Mouse (Mus musculus) kidney, embryonic 16.5 days (tissue): ENCODE measurements around the gene Arhgap35. TPM values are rescaled to one million over a fixed set of nuclear protein-coding genes. Genes with fewer than 3 reads are reported as not detected.
A peak's percentile ranks its signal among the peaks of the same experiment; 100 is the strongest.

Source experiments
- ATAC-seq: fragments of 200-750 bp; cut with Nextera tagmentation; 2 replicates; pipeline ENCODE4 v1.8.0; 2017; ENCODE audit warnings: moderate TSS enrichment; ENCODE audit not compliant: low FRiP score, low TSS enrichment
- H3K27ac ChIP-seq: fragments of 300-500 bp; sonication (generic); 2 replicates; pipeline ENCODE4 v1.5.1; 2014; ENCODE audit warnings: low read length
- H3K27me3 ChIP-seq: fragments of 300-500 bp; sonication (generic); 2 replicates; pipeline ENCODE4 v1.6.1; 2014; ENCODE audit warnings: low read length, control low read depth, mixed read lengths; ENCODE audit not compliant: insufficient read depth
- H3K36me3 ChIP-seq: fragments of 300-500 bp; sonication (generic); 2 replicates; pipeline ENCODE4 v1.6.1; 2014; ENCODE audit warnings: low read length, control low read depth, mixed read lengths; ENCODE audit not compliant: insufficient read depth
- H3K4me1 ChIP-seq: fragments of 300-500 bp; sonication (generic); 2 replicates; pipeline ENCODE4 v1.6.1; 2014; ENCODE audit warnings: low read length, control low read depth, mixed read lengths; ENCODE audit not compliant: insufficient read depth
- H3K4me2 ChIP-seq: fragments of 300-500 bp; sonication (generic); replicated peaks from 2 replicates; pipeline ENCODE4 v1.6.1; 2014; ENCODE audit warnings: low read depth, low read length
- H3K4me3 ChIP-seq: fragments of 300-500 bp; sonication (generic); 2 replicates; pipeline ENCODE4 v1.5.1; 2014; ENCODE audit warnings: mild to moderate bottlenecking, low read length
- H3K9ac ChIP-seq: fragments of 300-500 bp; sonication (generic); replicated peaks from 2 replicates; pipeline ENCODE4 v1.6.1; 2014; ENCODE audit warnings: low read length
- H3K9me3 ChIP-seq: fragments of 300-500 bp; sonication (generic); 2 replicates; pipeline ENCODE4 v1.6.1; 2016; ENCODE audit warnings: low read length, control low read depth
- WGBS: fragments of 180-500 bp; shearing (Covaris S2); extraction: QIAGEN DNeasy Blood & Tissue Kit; methylation state at CpG from one replicate; pipeline ENCODE4 v1.1.7; 2014; 5-methylcytosine and 5-hydroxymethylcytosine counted together
- polyA plus RNA-seq: library from polyadenylated mRNA; unstranded; fragments of >200 nt; fragmentation: Nextera tagmentation; extraction: Ambion mirVana; gene quantifications from 2 replicates; pipeline ENCODE4 v1.2.1, GENCODE M21; 2015

Gene Arhgap35
- polyA plus RNA-seq, 1 experiment from 2014 or later = 17.3 TPM

GRCm38 (mm10) chr7:16628096-16628771, 13.4 kb upstream of the Arhgap35 start:
- no peaks in the 10 kb centered on the region for H3K27me3 ChIP-seq
- WGBS = 30% methylated on average over 12 of the region's 12 CpGs
- ATAC-seq = peak; percentile 46; the same call in 1 of the 2 replicates
- no peak overlapping the region for H3K27ac ChIP-seq
- H3K36me3 ChIP-seq = no peaks in the 10 kb centered on the region
- peaks cover 3% of the 10 kb centered on the region; the same call in 1 of the 2 replicates for H3K9me3 ChIP-seq
- no peak overlapping the region for H3K4me3 ChIP-seq
- H3K4me2 ChIP-seq = no peak overlapping the region
- no peaks in the 10 kb centered on the region for H3K4me1 ChIP-seq
- no peak overlapping the region for H3K9ac ChIP-seq

GRCm38 (mm10) chr7:16623687-16624086, 8.9 kb upstream of the Arhgap35 start:
- 0 out of 2 replicates have a peak, but pooled peaks cover 2% of the 10 kb centered on the region for H3K4me1 ChIP-seq
- H3K4me2 ChIP-seq = no peak overlapping the region
- ATAC-seq = no peak
- H3K4me3 ChIP-seq = no peak overlapping the region
- H3K36me3 ChIP-seq = no peaks in the 10 kb centered on the region
- no peak overlapping the region for H3K27ac ChIP-seq
- no peak overlapping the region for H3K9ac ChIP-seq
- no peaks in the 10 kb centered on the region for H3K27me3 ChIP-seq
- 0 out of 2 replicates have a peak, but pooled peaks cover 3% of the 10 kb centered on the region for H3K9me3 ChIP-seq

- Histone ChIP-seq H3K27ac (no peak overlapping the region), H3K4me3 (no peak overlapping the region), H3K4me2 (no peak overlapping the region), H3K4me1 (peaks cover 7% of the 10 kb centered on the region), H3K36me3 (no peaks in the 10 kb centered on the region), H3K9me3 (0 out of 2 replicates have a peak, but pooled peaks cover 3% of the 10 kb centered on the region), H3K9ac (no peak overlapping the region), H3K27me3 (no peaks in the 10 kb centered on the region)
- ATAC-seq = no peak
- 34% methylated on average over 4 of the region's 4 CpGs for WGBS
Observed at GRCm38 (mm10) chr7:16623131-16623530, 8.3 kb upstream of the Arhgap35 start.

- Histone ChIP-seq H3K4me3 (no peak overlapping the region), H3K27ac (no peak overlapping the region), H3K4me2 (no peak overlapping the region), H3K4me1 (peaks cover 16% of the 10 kb centered on the region), H3K36me3 (no peaks in the 10 kb centered on the region), H3K27me3 (no peaks in the 10 kb centered on the region), H3K9me3 (0 out of 2 replicates have a peak, but pooled peaks cover 3% of the 10 kb centered on the region), H3K9ac (no peak overlapping the region)
- WGBS = 62% methylated on average over 8 of the region's 8 CpGs
- no peak for ATAC-seq
Observed at GRCm38 (mm10) chr7:16621066-16621622, 6.4 kb upstream of the Arhgap35 start.

GRCm38 (mm10) chr7:16618661-16619211, 3.9 kb upstream of the Arhgap35 start:
- Histone ChIP-seq H3K4me1 (peaks cover 23% of the 10 kb centered on the region), H3K9me3 (0 out of 2 replicates have a peak, but pooled peaks cover 3% of the 10 kb centered on the region), H3K27me3 (no peaks in the 10 kb centered on the region), H3K27ac (peak overlapping the region; percentile 85), H3K36me3 (no peaks in the 10 kb centered on the region), H3K9ac (peak overlapping the region; percentile 54), H3K4me3 (peak overlapping the region; percentile 39), H3K4me2 (peak overlapping the region; percentile 57)
- no peak for ATAC-seq
- under 1% methylated on average over 30 of the region's 30 CpGs for WGBS

GRCm38 (mm10) chr7:16617045-16617444, 2.3 kb upstream of the Arhgap35 start:
- no peaks in the 10 kb centered on the region for H3K36me3 ChIP-seq
- H3K4me2 ChIP-seq = no peak overlapping the region
- no peak overlapping the region for H3K27ac ChIP-seq
- ATAC-seq = no peak
- WGBS = 19% methylated on average over 2 of the region's 2 CpGs
- H3K27me3 ChIP-seq = no peaks in the 10 kb centered on the region
- H3K9ac ChIP-seq = no peak overlapping the region
- H3K4me1 ChIP-seq = peaks cover 40% of the 10 kb centered on the region
- no peak overlapping the region for H3K4me3 ChIP-seq
- 0 out of 2 replicates have a peak, but pooled peaks cover 3% of the 10 kb centered on the region for H3K9me3 ChIP-seq

GRCm38 (mm10) chr7:16614171-16614887, 464 bp downstream of the Arhgap35 start:
- Histone ChIP-seq H3K9ac (peak overlapping the region; percentile 99), H3K27ac (peak overlapping the region; percentile 100), H3K36me3 (no peaks in the 10 kb centered on the region), H3K4me1 (peaks cover 65% of the 10 kb centered on the region), H3K4me2 (peak overlapping the region; percentile 87), H3K9me3 (no peaks in the 10 kb centered on the region), H3K27me3 (no peaks in the 10 kb centered on the region), H3K4me3 (peak overlapping the region; percentile 95)
- ATAC-seq = peak; percentile 20
- WGBS = under 1% methylated on average over 46 of the region's 101 CpGs

GRCm38 (mm10) chr7:16613461-16614170, 1.2 kb downstream of the Arhgap35 start:
- Histone ChIP-seq H3K4me2 (peak overlapping the region; percentile 87), H3K4me1 (peaks cover 65% of the 10 kb centered on the region), H3K27ac (peak overlapping the region; percentile 100), H3K4me3 (peak overlapping the region; percentile 95), H3K9me3 (no peaks in the 10 kb centered on the region), H3K9ac (peak overlapping the region; percentile 99), H3K27me3 (no peaks in the 10 kb centered on the region), H3K36me3 (no peaks in the 10 kb centered on the region)
- no peak for ATAC-seq
- WGBS = 1% methylated on average over 20 of the region's 20 CpGs

- 79% methylated on average over 2 of the region's 2 CpGs for WGBS
- H3K27ac ChIP-seq = no peak overlapping the region
- H3K4me1 ChIP-seq = peaks cover 44% of the 10 kb centered on the region
- ATAC-seq = no peak
- H3K4me3 ChIP-seq = no peak overlapping the region
- no peak overlapping the region for H3K9ac ChIP-seq
- no peaks in the 10 kb centered on the region for H3K9me3 ChIP-seq
- no peak overlapping the region for H3K4me2 ChIP-seq
- no peaks in the 10 kb centered on the region; the same call in 1 of the 2 replicates for H3K36me3 ChIP-seq
- no peaks in the 10 kb centered on the region for H3K27me3 ChIP-seq
Observed at GRCm38 (mm10) chr7:16610345-16610744, 4.4 kb downstream of the Arhgap35 start.
